Mouse (Mus musculus) neural tube, embryonic 12.5 days (tissue): Measurements from ENCODE around the gene Tbc1d16. TPM values are rescaled to one million over a fixed set of nuclear protein-coding genes. Genes with fewer than 3 reads are reported as not detected.
A peak's percentile ranks its signal among the peaks of the same experiment; 100 is the strongest.

Experiments used
- ATAC-seq: fragments of 200-750 bp; cut with Nextera tagmentation; 2 replicates; pipeline ENCODE4 v1.8.0; 2017; ENCODE audit warnings: low read depth, mild to moderate bottlenecking, moderate TSS enrichment, moderate library complexity; ENCODE audit not compliant: low FRiP score
- H3K27ac ChIP-seq: fragments of 300-500 bp; sonication (generic); 2 replicates; pipeline ENCODE4 v1.5.1; 2016
- H3K27me3 ChIP-seq: fragments of 300-500 bp; sonication (generic); replicated peaks from 2 replicates; pipeline ENCODE4 v1.6.1; 2016; ENCODE audit warnings: mild to moderate bottlenecking
- H3K36me3 ChIP-seq: fragments of 300-500 bp; sonication (generic); 2 replicates; pipeline ENCODE4 v1.6.1; 2016; ENCODE audit warnings: mild to moderate bottlenecking
- H3K4me1 ChIP-seq: fragments of 300-500 bp; sonication (generic); 2 replicates; pipeline ENCODE4 v1.6.1; 2016
- H3K4me2 ChIP-seq: fragments of 300-500 bp; sonication (generic); replicated peaks from 2 replicates; pipeline ENCODE4 v1.6.1; 2016; ENCODE audit warnings: mild to moderate bottlenecking
- H3K4me3 ChIP-seq: fragments of 300-500 bp; sonication (generic); 2 replicates; pipeline ENCODE4 v1.5.1; 2016
- H3K9ac ChIP-seq: fragments of 300-500 bp; sonication (generic); 2 replicates; pipeline ENCODE4 v1.6.1; 2016; ENCODE audit warnings: mild to moderate bottlenecking
- H3K9me3 ChIP-seq: fragments of 300-500 bp; sonication (generic); 2 replicates; pipeline ENCODE4 v1.6.1; 2016; ENCODE audit warnings: mild to moderate bottlenecking
- WGBS: fragments of 180-500 bp; shearing (Covaris S2); methylation state at CpG from one replicate; pipeline ENCODE4 v1.1.7; 2016; 5-methylcytosine and 5-hydroxymethylcytosine counted together
- polyA plus RNA-seq: library from polyadenylated mRNA; unstranded; fragments of >200 nt; fragmentation: Nextera tagmentation; extraction: Ambion mirVana; gene quantifications from 2 replicates; pipeline ENCODE4 v1.2.1, GENCODE M21; 2016

Gene Tbc1d16
- polyA plus RNA-seq, 1 experiment from 2014 or later: 26.0 TPM

- WGBS: 85% methylated on average over 12 of the region's 12 CpGs
- no peak overlapping the region for H3K4me3 ChIP-seq
- no peaks in the 10 kb centered on the region for H3K36me3 ChIP-seq
- H3K27ac ChIP-seq: no peak overlapping the region
- H3K9me3 ChIP-seq: no peaks in the 10 kb centered on the region
- no peak overlapping the region for H3K4me2 ChIP-seq
- no peak for ATAC-seq
- no peaks in the 10 kb centered on the region for H3K27me3 ChIP-seq
- H3K4me1 ChIP-seq: peaks cover 54% of the 10 kb centered on the region
- no peak overlapping the region for H3K9ac ChIP-seq
Measured at GRCm38 (mm10) chr11:119181861-119182395, 46.4 kb downstream of the Tbc1d16 start.

GRCm38 (mm10) chr11:119180824-119181582 is 47.3 kb downstream of the Tbc1d16 start:
- 85% methylated on average over 14 of the region's 14 CpGs for WGBS
- Histone ChIP-seq H3K27me3 (no peaks in the 10 kb centered on the region), H3K4me3 (no peak overlapping the region), H3K9ac (no peak overlapping the region), H3K27ac (no peak overlapping the region), H3K9me3 (no peaks in the 10 kb centered on the region), H3K4me2 (no peak overlapping the region), H3K36me3 (no peaks in the 10 kb centered on the region), H3K4me1 (peaks cover 63% of the 10 kb centered on the region)
- ATAC-seq: no peak

GRCm38 (mm10) chr11:119178317-119178716 is 50.0 kb downstream of the Tbc1d16 start:
- Histone ChIP-seq H3K36me3 (peaks cover 8% of the 10 kb centered on the region), H3K4me2 (no peak overlapping the region), H3K4me1 (peaks cover 58% of the 10 kb centered on the region), H3K27me3 (no peaks in the 10 kb centered on the region), H3K9ac (no peak overlapping the region), H3K4me3 (no peak overlapping the region), H3K9me3 (no peaks in the 10 kb centered on the region), H3K27ac (peak overlapping the region; percentile 34; the same call in 1 of the 2 replicates)
- ATAC-seq: no peak
- 63% methylated on average over 8 of the region's 8 CpGs for WGBS

- Histone ChIP-seq H3K4me3 (no peak overlapping the region), H3K36me3 (peaks cover 8% of the 10 kb centered on the region), H3K27me3 (no peaks in the 10 kb centered on the region), H3K4me2 (peak overlapping the region; percentile 41), H3K9me3 (no peaks in the 10 kb centered on the region), H3K9ac (peak overlapping the region; percentile 26; the same call in 1 of the 2 replicates), H3K27ac (peak overlapping the region; percentile 34), H3K4me1 (peaks cover 46% of the 10 kb centered on the region)
- 30% methylated on average over 27 of the region's 27 CpGs for WGBS
- ATAC-seq: peak; percentile 70
Measured at GRCm38 (mm10) chr11:119176389-119177179, 51.7 kb downstream of the Tbc1d16 start.

- Histone ChIP-seq H3K9ac (no peak overlapping the region), H3K9me3 (no peaks in the 10 kb centered on the region), H3K4me2 (no peak overlapping the region), H3K27ac (no peak overlapping the region), H3K4me1 (peaks cover 12% of the 10 kb centered on the region), H3K36me3 (peaks cover 8% of the 10 kb centered on the region), H3K27me3 (no peaks in the 10 kb centered on the region), H3K4me3 (no peak overlapping the region)
- ATAC-seq: no peak
- WGBS: 89% methylated on average over 7 of the region's 7 CpGs
Measured at GRCm38 (mm10) chr11:119171588-119171987, 56.7 kb downstream of the Tbc1d16 start.

GRCm38 (mm10) chr11:119168851-119169250 is 59.4 kb downstream of the Tbc1d16 start:
- H3K9ac ChIP-seq: no peak overlapping the region
- no peak for ATAC-seq
- H3K4me3 ChIP-seq: no peak overlapping the region
- no peak overlapping the region for H3K4me2 ChIP-seq
- no peaks in the 10 kb centered on the region for H3K27me3 ChIP-seq
- H3K4me1 ChIP-seq: peaks cover 15% of the 10 kb centered on the region
- no peaks in the 10 kb centered on the region for H3K9me3 ChIP-seq
- H3K27ac ChIP-seq: no peak overlapping the region
- 89% methylated on average over 1 of the region's 1 CpGs for WGBS
- peaks cover 1% of the 10 kb centered on the region for H3K36me3 ChIP-seq

- 88% methylated on average over 10 of the region's 10 CpGs for WGBS
- Histone ChIP-seq H3K36me3 (no peaks in the 10 kb centered on the region), H3K9me3 (no peaks in the 10 kb centered on the region), H3K9ac (no peak overlapping the region), H3K27me3 (no peaks in the 10 kb centered on the region), H3K27ac (no peak overlapping the region), H3K4me1 (peaks cover 21% of the 10 kb centered on the region), H3K4me2 (no peak overlapping the region), H3K4me3 (no peak overlapping the region)
- no peak for ATAC-seq
Measured at GRCm38 (mm10) chr11:119165995-119166394, 62.3 kb downstream of the Tbc1d16 start.

- Histone ChIP-seq H3K4me3 (no peak overlapping the region), H3K4me1 (peaks cover 25% of the 10 kb centered on the region), H3K9me3 (no peaks in the 10 kb centered on the region), H3K4me2 (no peak overlapping the region), H3K27ac (no peak overlapping the region), H3K36me3 (no peaks in the 10 kb centered on the region), H3K9ac (no peak overlapping the region), H3K27me3 (no peaks in the 10 kb centered on the region)
- ATAC-seq: no peak
- WGBS: 92% methylated on average over 7 of the region's 7 CpGs
Measured at GRCm38 (mm10) chr11:119164375-119164774, 63.9 kb downstream of the Tbc1d16 start.

GRCm38 (mm10) chr11:119163734-119163992 is 64.6 kb downstream of the Tbc1d16 start:
- Histone ChIP-seq H3K4me2 (no peak overlapping the region), H3K27me3 (peaks cover under 1% of the 10 kb centered on the region; the same call in 1 of the 2 replicates), H3K4me3 (no peak overlapping the region), H3K4me1 (peaks cover 31% of the 10 kb centered on the region), H3K36me3 (no peaks in the 10 kb centered on the region), H3K27ac (no peak overlapping the region), H3K9me3 (no peaks in the 10 kb centered on the region), H3K9ac (no peak overlapping the region)
- no peak for ATAC-seq
- 80% methylated on average over 7 of the region's 7 CpGs for WGBS

GRCm38 (mm10) chr11:119162959-119163733 is 65.2 kb downstream of the Tbc1d16 start:
- no peaks in the 10 kb centered on the region for H3K9me3 ChIP-seq
- H3K4me3 ChIP-seq: no peak overlapping the region
- peaks cover 36% of the 10 kb centered on the region for H3K4me1 ChIP-seq
- H3K27ac ChIP-seq: no peak overlapping the region
- 0 out of 2 replicates have a peak overlapping the region, but pooled peaks have one; percentile 2 for H3K4me2 ChIP-seq
- H3K36me3 ChIP-seq: no peaks in the 10 kb centered on the region
- no peak for ATAC-seq
- H3K27me3 ChIP-seq: peaks cover 5% of the 10 kb centered on the region; the same call in 1 of the 2 replicates
- WGBS: 73% methylated on average over 22 of the region's 22 CpGs
- H3K9ac ChIP-seq: no peak overlapping the region

GRCm38 (mm10) chr11:119161665-119162064 is 66.6 kb downstream of the Tbc1d16 start:
- H3K27me3 ChIP-seq: peaks cover 5% of the 10 kb centered on the region; the same call in 1 of the 2 replicates
- H3K4me2 ChIP-seq: no peak overlapping the region
- H3K4me1 ChIP-seq: peaks cover 51% of the 10 kb centered on the region
- no peaks in the 10 kb centered on the region for H3K9me3 ChIP-seq
- H3K9ac ChIP-seq: no peak overlapping the region
- 93% methylated on average over 2 of the region's 2 CpGs for WGBS
- no peaks in the 10 kb centered on the region for H3K36me3 ChIP-seq
- H3K4me3 ChIP-seq: no peak overlapping the region
- ATAC-seq: no peak
- H3K27ac ChIP-seq: no peak overlapping the region

GRCm38 (mm10) chr11:119160050-119160449 is 68.2 kb downstream of the Tbc1d16 start:
- H3K36me3 ChIP-seq: peaks cover 6% of the 10 kb centered on the region
- no peak overlapping the region for H3K9ac ChIP-seq
- H3K4me3 ChIP-seq: no peak overlapping the region
- H3K27ac ChIP-seq: no peak overlapping the region
- 93% methylated on average over 5 of the region's 5 CpGs for WGBS
- ATAC-seq: no peak
- no peaks in the 10 kb centered on the region for H3K9me3 ChIP-seq
- H3K4me2 ChIP-seq: no peak overlapping the region
- peaks cover 10% of the 10 kb centered on the region; the same call in 1 of the 2 replicates for H3K27me3 ChIP-seq
- H3K4me1 ChIP-seq: peaks cover 59% of the 10 kb centered on the region
